Mouse (Mus musculus) adrenal gland, postnatal 36 days (tissue): ENCODE results near the gene Tent5b. TPM values are rescaled to one million over a fixed set of nuclear protein-coding genes. Genes with fewer than 3 reads are reported as not detected.
A peak's percentile ranks its signal among the peaks of the same experiment; 100 is the strongest.
"Not testable (repeated sequence)": the region's sequence is repeated elsewhere in the genome, so short reads cannot be mapped to it uniquely, and the experiment has no call there.

Source experiments
- DNase-seq, 2 experiments: peaks; one replicate each; pipeline ENCODE4 v3.0.0; 2021; ENCODE audit warnings: mixed read lengths in 1 of 2
- total RNA-seq, 2 experiments: library from RNA; stranded (reverse); gene quantifications; 2 replicates each; pipeline ENCODE4 v1.2.3; 2021

Gene Tent5b
- total RNA-seq, 2 experiments from 2014 or later: 1.0 to 3.5 TPM

- no peak for DNase-seq
Measured at GRCm38 (mm10) chr4:133501514-133501913, 21.6 kb downstream of the Tent5b start.

GRCm38 (mm10) chr4:133504300-133504699 is 24.4 kb downstream of the Tent5b start:
- no peak for DNase-seq

- DNase-seq: no peak
Measured at GRCm38 (mm10) chr4:133504755-133505485, 25.0 kb downstream of the Tent5b start.

- DNase-seq: no peak
Measured at GRCm38 (mm10) chr4:133506573-133506972, 26.6 kb downstream of the Tent5b start.

- DNase-seq: no peak
Measured at GRCm38 (mm10) chr4:133508990-133509389, 29.1 kb downstream of the Tent5b start.

- no peak for DNase-seq
Measured at GRCm38 (mm10) chr4:133511050-133511449, 31.1 kb downstream of the Tent5b start.

- not testable (repeated sequence) for DNase-seq
Measured at GRCm38 (mm10) chr4:133512511-133512910, 32.6 kb downstream of the Tent5b start.

- peak; percentile 82 to 85 for DNase-seq
Measured at GRCm38 (mm10) chr4:133512972-133513371, 33.0 kb downstream of the Tent5b start.

- peak in 1 of 2 experiments; percentile 26 for DNase-seq
Measured at GRCm38 (mm10) chr4:133518601-133519368, 38.9 kb downstream of the Tent5b start, which contains the start of gene Kdf1. Gene Kdf1, plus strand, starts transcription at chr4:133518963.

- peak; percentile 51 to 63 for DNase-seq
Measured at GRCm38 (mm10) chr4:133519369-133519665, 39.4 kb downstream of the Tent5b start.

GRCm38 (mm10) chr4:133521502-133521901 is 41.6 kb downstream of the Tent5b start:
- DNase-seq: no peak

GRCm38 (mm10) chr4:133527788-133528187 is 47.9 kb downstream of the Tent5b start:
- no peak for DNase-seq

- no peak for DNase-seq
Measured at GRCm38 (mm10) chr4:133532777-133533176, 52.8 kb downstream of the Tent5b start.

- DNase-seq: no peak
Measured at GRCm38 (mm10) chr4:133536081-133536480, 56.1 kb downstream of the Tent5b start.

GRCm38 (mm10) chr4:133536652-133537051 is 56.7 kb downstream of the Tent5b start:
- DNase-seq: peak; percentile 78 to 82

Other genes starting within 250 kb of the Tent5b start
- gene Map3k6, start 239.3 kb upstream of the Tent5b start, total RNA-seq: 10 to 100 TPM; 15.9 to 38.8 TPM
- 1 to 10 TPM; 1.4 to 1.5 TPM for gene Sytl1, start 217.0 kb upstream of the Tent5b start, total RNA-seq
- gene Tmem222, start 202.3 kb upstream of the Tent5b start, total RNA-seq: 10 to 100 TPM; 64.0 to 74.4 TPM
- gene Wdtc1, start 126.7 kb upstream of the Tent5b start, total RNA-seq: 10 to 100 TPM; 44.6 to 63.8 TPM
- 10 to 100 TPM; 48.6 to 54.2 TPM for gene Slc9a1, start 110.4 kb upstream of the Tent5b start, total RNA-seq
- 1 to 10 TPM; 3.4 to 4.6 TPM for gene Trnp1, start 18.4 kb downstream of the Tent5b start, total RNA-seq
- 1 to 10 TPM in 1 of 2 experiments, under 1 TPM in 1; 0.76 to 4.6 TPM for gene Kdf1, start 38.8 kb downstream of the Tent5b start, total RNA-seq
- 100 to 1,000 TPM; 152 to 166 TPM for gene Nudc, start 65.9 kb downstream of the Tent5b start, total RNA-seq
- 10 to 100 TPM; 27.9 to 52.7 TPM for gene Nr0b2, start 73.2 kb downstream of the Tent5b start, total RNA-seq
- gene Gpatch3, start 94.6 kb downstream of the Tent5b start, total RNA-seq: 1 to 10 TPM; 4.8 to 5.7 TPM
- gene Gpn2, start 104.2 kb downstream of the Tent5b start, total RNA-seq: 10 to 100 TPM; 16.4 to 21.4 TPM
- gene Sfn, start 122.0 kb downstream of the Tent5b start, total RNA-seq: 1 to 10 TPM; 1.2 to 1.4 TPM
- 10 to 100 TPM; 15.2 to 24.9 TPM for gene Zdhhc18, start 170.0 kb downstream of the Tent5b start, total RNA-seq
- 10 to 100 TPM; 17.7 to 20.8 TPM for gene Pigv, start 192.5 kb downstream of the Tent5b start, total RNA-seq